Mouse (Mus musculus): ENCODE measurements at regions not wholly inside any gene's neighbourhood (a gene's known extent, or its start where the extent isn't known, plus 50 kb on each side); places are given as distances from the start of the nearest gene placed in this dataset.

DNA sequence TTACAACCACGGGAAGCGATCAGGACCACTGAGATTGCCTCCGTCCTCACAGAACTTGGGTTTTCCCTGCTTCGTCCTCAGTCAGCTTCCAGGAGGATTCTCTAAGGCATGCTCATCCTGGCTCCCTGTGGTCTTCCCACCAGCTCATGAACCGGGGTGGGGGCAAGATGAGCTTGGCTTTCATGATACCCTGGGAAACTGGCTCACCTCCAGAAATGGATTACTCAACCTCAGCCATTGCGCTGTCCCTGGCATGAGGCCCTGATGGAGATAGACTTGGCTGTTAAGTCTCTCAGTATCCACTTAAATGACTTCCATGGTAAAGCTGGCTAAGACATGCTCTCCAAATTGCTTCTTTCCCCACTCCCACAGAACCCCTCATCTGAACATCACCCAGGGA is 160.0 kb upstream of the Cdh4 start:
- no peak for DNase-seq

GRCm38 (mm10) chr2:179290394-179290793 is 151.8 kb upstream of the Cdh4 start:
- no peak for DNase-seq

- DNase-seq: no peak
Observed at GRCm38 (mm10) chr2:179291046-179291563, 151.1 kb upstream of the Cdh4 start.

GRCm38 (mm10) chr2:179291958-179292357 is 150.3 kb upstream of the Cdh4 start:
- DNase-seq: no peak

DNA sequence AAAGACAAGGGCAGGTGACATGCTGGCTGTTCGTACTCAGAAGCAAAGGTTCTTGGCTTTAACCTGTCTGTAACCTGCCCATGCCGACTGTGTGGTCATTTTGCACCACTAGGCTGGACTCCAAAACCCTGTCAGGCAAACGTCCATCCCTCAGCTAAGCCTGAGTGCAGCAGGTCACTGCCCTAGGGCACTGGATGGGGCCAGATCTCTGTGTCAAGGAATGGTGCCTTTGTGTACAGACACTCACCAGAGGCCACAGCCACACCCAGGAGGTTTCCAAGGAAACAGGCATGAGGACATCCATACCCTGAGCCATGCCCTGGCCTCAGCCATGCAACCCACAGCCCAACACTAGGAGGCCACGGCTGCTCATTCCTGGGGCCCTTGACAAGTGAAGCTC is 149.7 kb upstream of the Cdh4 start:
- DNase-seq: no peak

DNA sequence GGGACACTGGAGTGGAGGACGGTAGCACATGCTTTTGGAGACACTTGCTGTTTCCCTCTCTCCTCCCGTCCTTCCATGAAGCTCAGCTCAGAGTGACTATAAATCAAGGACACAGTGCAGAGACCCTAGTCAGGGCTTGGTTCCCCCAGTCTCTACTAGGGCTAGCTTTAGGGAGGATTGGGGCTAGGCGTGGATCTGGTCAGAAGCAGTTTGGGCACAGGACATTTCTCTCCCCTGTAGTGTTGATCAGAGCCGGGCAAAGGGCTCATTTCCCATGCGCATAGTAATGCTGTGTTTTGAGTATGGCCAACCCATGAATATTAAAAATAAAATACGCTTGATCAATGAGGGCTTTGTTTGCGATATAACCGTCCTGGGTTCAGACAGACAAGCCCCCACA is 149.1 kb upstream of the Cdh4 start:
- DNase-seq: no peak

GRCm38 (mm10) chr2:179297057-179297456 is 145.2 kb upstream of the Cdh4 start:
- DNase-seq: no peak

- DNase-seq: no peak
Observed at GRCm38 (mm10) chr2:179303765-179304164, 138.5 kb upstream of the Cdh4 start.

DNA sequence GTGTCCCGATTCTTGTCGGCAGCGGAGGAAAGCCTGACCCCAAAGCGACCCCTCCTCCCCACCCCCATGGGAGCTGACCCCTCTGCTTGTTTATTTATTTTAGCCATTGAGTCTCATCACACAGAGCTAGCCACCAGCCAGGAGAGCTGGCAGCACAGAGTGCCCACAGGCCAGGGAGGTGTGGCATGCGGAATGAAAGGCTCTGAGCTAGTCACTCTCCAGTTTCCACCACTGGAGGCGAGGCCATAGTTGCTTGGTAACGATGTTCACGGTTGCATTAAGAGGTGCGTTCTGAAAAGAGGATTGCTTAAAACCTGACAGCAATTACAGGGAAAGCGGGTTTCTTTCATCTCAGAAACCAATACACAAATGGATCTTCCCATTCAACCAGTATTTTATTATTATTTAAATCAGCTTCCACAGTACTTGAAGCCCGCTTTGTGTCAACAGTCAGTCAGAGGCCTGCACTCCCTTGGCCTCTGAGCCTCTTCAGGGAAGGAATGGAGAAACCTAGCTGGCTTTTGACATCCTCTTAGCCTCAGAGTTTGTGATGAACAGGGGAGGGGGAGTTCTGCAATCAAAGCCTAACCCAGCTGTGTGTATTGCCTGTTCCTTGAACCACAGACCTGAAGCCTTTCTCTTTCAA is 134.8 kb upstream of the Cdh4 start:
- no peak for DNase-seq

DNA sequence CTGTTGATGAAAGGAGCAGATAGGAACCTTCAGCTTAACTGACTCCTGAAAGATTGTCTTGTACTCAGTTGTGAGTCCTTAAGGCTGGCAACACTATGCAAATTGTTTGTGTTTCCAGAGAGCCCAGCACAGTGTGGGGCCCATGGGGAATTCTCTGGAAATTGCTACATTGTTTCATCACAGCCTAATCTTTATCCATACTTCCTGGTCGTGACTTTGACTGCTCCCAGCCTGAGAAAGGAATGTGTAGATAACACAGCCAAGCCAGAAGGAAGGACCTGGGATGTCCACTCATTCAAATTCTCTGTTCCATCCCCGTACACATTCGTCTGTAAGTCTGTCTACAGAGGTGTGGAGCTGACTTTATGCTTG is 134.3 kb upstream of the Cdh4 start:
- no peak for DNase-seq

DNA sequence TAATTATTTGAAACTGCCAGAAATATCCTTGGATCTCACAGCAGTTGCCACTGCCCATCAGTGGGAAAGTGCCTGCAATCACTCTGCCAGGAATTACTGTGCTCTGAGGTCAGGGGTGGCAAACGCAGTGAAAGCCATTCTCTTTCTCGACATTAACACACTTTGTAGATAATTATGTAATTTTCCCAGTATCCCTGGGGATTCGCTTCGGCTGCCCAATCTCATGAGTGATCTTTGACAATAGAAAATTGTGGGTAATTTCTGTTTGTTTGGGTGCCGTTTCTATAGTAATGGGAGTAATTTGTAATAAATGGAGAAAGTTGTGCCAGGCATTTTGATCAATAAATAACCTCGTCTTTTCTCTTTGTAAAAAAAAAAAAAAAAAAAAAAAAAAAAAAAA is 124.2 kb upstream of the Cdh4 start:
- DNase-seq: no peak

DNA sequence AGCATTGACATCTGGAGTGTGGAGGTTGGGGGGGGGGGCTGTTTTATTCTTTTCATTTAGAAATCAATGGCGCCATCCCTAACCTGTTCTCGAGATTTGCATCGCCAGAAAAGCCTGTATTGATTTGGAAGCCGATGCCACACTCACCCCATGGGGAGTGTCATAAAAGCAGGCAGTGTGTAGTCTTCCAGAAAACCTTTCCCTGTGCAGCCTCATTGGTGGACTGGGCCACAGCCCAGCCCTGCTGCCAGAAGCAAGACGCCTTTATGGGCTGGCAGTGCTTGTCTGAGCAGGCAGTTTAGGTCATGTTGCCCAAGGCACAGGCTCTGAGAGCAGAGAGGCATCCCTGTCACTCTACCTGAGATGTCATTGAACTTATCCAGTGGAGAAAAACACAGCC is 117.0 kb upstream of the Cdh4 start:
- no peak for DNase-seq

DNA sequence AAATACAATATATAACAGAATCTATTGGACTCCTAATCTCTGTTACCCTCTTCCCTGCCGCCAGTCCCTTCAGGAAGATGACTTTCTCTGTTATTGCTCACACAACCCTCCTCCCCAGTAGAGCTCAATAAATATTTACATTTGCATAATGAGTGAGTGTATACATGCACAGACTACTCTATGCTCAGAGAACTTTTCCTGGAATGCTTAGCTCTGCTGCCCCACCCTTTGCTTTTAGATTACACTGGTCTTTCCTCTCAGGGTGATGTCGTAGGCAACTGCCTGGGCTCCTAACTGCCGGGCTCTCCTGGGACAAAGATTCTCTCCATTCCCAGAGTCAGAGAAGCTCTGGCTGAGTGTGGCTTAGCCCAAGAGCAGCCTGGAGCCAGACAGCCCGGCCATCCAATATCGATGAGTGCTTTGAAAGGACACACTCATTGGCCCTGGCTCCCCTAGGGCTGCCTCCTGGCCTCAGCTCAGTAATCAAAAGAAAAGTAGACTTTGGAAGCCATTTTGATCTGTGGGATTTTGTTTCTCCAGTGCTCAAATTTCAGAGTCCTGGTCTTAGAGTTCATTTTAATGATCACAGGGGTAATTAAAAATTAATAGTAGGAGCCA is 109.2 kb upstream of the Cdh4 start:
- no peak for DNase-seq

- DNase-seq: no peak
Observed at GRCm38 (mm10) chr2:179333587-179333986, 108.6 kb upstream of the Cdh4 start.

- DNase-seq: no peak
Observed at GRCm38 (mm10) chr2:179336235-179336634, 106.0 kb upstream of the Cdh4 start.

DNA sequence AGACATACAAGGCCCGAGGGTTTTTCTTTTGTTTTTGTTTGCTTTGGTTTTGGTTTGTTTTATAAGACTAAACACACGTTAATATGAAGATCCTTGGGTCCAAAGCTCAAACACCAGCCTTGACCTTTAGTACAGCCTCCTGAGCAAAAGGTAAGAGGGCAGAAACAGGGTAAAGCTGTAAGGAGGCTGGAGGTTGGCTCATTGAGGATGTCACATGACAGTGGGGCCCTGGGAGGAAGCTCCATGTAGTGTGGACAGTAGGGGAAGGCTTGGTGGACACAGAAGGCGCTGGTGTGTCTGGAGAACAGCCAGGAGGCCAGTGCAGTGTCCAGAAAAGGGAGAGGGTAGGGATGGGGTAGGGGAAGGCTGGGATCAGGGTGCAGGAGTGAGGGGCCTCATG is 89.6 kb upstream of the Cdh4 start:
- no peak for DNase-seq

- no peak for DNase-seq
Observed at GRCm38 (mm10) chr2:179354866-179355265, 87.4 kb upstream of the Cdh4 start.

DNA sequence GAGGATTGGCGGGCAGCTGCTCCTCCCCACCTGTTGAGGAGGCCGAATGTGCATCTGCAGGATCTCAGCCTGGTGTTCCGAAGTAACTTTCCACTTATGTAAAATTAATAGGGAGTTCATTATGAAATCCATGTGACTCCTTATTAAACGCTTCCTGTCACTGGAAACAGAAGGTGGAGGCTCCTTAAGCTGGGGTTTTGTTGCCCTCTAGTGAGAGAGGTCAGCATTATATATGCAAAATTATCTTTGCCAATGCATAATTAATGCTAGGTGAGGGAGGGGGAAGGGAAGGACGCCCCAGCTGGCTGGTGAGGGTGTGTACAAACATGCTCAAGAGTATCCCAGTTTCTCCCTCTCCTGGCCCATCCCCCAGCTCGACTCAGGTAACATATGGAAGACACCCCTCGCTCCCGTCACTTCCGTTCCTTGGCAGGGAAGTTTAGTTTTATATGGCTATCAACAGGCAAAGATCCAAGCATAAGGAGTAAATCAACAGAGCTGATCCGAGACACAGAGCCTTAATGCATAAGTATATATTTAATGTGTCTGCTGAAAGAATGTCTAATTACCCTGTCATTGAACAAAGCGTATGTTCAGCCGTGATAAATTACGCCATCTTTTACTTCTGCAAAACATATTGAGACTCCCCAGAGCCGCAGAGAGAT is 71.2 kb upstream of the Cdh4 start:
- DNase-seq: no peak

- DNase-seq: no peak
Observed at GRCm38 (mm10) chr2:179371553-179371952, 70.7 kb upstream of the Cdh4 start.

DNA sequence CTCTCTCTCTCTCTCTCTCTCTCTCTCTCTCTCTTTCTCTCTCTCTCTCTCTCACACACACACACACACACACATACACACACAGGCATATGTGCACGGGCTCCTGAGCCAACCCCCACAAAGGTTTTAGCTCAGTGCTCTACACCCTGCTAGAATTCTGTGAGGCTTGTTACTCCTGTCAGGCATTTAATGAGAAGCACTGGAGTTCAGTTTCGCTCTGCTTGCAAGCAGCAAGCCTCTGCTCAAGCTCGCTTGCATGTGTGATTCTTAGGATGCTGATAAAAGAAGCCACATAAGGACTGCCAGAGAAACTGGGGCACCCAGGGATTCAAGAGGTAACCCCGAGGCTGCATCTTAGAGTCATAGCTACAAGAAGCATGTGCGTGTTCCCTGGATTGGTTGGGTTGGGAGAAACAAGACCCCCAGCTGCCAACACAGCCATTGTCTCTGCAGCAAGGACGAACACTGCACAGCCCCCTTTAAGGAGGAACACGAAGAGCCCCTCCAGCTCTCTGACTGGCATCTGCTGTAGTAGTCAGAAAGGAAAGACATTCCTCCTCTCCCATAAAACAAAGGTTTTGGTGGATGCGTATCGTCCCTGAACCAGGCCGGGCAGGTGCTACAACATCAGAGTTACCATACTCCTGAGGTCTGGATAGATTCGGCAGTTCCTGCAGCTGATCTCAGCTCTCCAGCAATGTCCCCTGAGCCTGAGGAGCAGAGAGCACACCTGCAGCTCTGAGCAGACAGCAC is 62.4 kb upstream of the Cdh4 start:
- no peak for DNase-seq

DNA sequence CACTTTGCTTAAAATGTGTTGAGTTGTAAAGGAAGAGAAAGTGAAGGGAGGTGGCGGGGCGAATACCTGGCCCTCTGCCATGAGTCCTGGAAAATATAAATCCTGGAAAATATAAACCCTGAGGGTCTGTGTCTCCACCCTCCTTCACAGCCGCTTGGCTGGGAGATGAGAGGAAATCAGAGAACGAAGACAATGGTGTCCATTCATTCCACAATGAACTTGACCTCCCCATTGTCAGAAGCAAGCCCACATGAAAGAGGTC is 61.9 kb upstream of the Cdh4 start:
- no peak for DNase-seq

DNA sequence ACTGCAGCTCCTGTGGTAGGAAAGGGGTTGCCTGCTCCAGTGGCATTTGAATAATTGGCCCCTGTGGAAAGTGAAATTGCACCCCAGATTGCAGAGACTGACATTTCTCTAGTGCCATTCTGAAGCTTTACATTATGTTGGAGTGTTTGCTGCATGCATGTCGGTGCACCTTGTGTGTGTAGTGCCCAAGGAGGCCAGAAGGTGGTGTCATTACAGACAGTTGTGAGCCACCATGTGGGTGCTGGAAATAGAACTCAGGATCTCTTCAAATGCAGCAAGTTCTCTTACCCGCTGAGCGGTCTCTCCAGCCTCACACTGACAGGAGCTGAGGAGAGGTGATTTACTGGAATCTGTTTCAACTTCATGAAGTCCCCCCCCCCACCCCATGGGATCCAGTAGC is 60.3 kb upstream of the Cdh4 start:
- DNase-seq: no peak

- no peak for DNase-seq
Observed at GRCm38 (mm10) chr2:179382594-179382993, 59.6 kb upstream of the Cdh4 start.

DNA sequence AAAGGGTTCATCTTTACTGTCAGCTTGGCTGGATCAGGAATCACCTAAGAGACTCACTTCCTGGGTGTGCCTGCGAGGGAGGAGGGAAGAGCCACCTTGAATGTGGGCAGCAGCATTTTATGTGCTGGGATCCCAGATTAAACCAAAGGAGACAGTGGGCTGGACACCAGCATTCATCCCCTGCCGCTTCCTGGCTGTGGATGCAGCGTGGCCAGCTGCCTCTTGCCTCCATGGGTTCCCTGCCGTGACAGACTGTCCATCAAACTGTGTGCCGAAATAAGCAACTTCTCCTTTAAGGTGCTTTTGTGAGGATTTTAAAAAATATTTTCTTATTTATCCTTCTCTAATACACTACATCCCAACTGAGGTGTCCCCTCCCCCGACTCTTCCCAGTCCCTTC is 55.4 kb upstream of the Cdh4 start:
- no peak for DNase-seq
